ENCODE assay signal across 27 mouse cellular contexts in genomic region chr3:30774677-30775076, GRCm38 (mm10). TPM values are rescaled to one million over a fixed set of nuclear protein-coding genes. Genes with fewer than 3 reads are reported as not detected.
DNase-seq lines count a peak whose midpoint lies in the region; ATAC-seq and TF ChIP-seq lines count a peak whose summit lies in the region.
"Had no signal": no experiment of that assay in that cellular context is flagged by ENCODE, and none has a peak within 500 bp of the region (broad histone marks: within the 10 kb centered on the region; RNA-seq: fewer than 3 reads in every experiment).

No protein-coding gene starts in this region.

- H3K27ac ChIP-seq in left cerebral cortex, adult 2 months = peak overlapping the region; percentile 1; the same call in 1 of the 2 replicates
- H3K27ac ChIP-seq: embryonic facial prominence, embryonic 12.5 days; embryonic facial prominence, embryonic 15.5 days; heart, adult 2 months; heart, embryonic 10.5 days; heart, embryonic 13.5 days; hindbrain, embryonic 14.5 days; hindbrain, postnatal 0 days had no signal

- DNase-seq in frontal cortex, postnatal 25 days (ENCODE audit: low spot score in 2 of 2) = no peak
- DNase-seq in left cerebral cortex, adult 2 months (ENCODE audit: extremely low spot score in 1 of 2, low spot score in 2 of 2) = no peak
- no peak for DNase-seq in left cerebral cortex, adult 11 months (ENCODE audit: low spot score)
- peak; percentile 9 to 26 for DNase-seq in right cerebral cortex, adult 2 months (ENCODE audit: low spot score in 2 of 2)
- no peak for DNase-seq in right cerebral cortex, postnatal 4 days
- DNase-seq: adrenal gland, adult 8-10 months; adrenal gland, postnatal 25 days; cerebellum, adult 18-20 months; cerebellum, adult 9-10 months; cerebellum, postnatal 14 days; forebrain, postnatal 0 days; gastrocnemius, postnatal 36 days; heart, adult 2 months; heart, postnatal 14 days; heart, postnatal 4 days had no signal

- intact Hi-C loops in left cerebral cortex, adult 2 months (cut with DNase I) = loop anchor here (5.0 kb wide), 1 partner anchor 37 kb away; no protein-coding TSS in a partner anchor

- H3K4me3 ChIP-seq in left cerebral cortex, adult 2 months = no peak overlapping the region
- H3K4me3 ChIP-seq: embryonic facial prominence, embryonic 12.5 days; embryonic facial prominence, embryonic 15.5 days; heart, adult 2 months; heart, embryonic 10.5 days; heart, embryonic 13.5 days had no signal

- TF ChIP-seq CTCF in left cerebral cortex, adult 2 months (IDR thresholded peaks at IDR 0.05) = no peak

- peak; percentile 90 for ATAC-seq in frontal cortex, adult (ENCODE audit: low TSS enrichment)
- ATAC-seq: activated CD4-positive, CD25-positive, alpha-beta regulatory T cell, adult 4 months; forebrain, embryonic 14.5 days; forebrain, postnatal 0 days; hindbrain, postnatal 0 days; inflammation-experienced regulatory T-cells, adult 6 months had no signal

RNA-seq across cellular contexts. Expression of gene Sec62, which starts 18.0 kb away (rescaled TPM):
- total RNA-seq in left cerebral cortex, adult 2 months (2021) = 100 to 1,000 TPM; 102 to 110 TPM

RNA-seq across cellular contexts. Expression of gene Samd7, which starts 28.6 kb away (rescaled TPM):
- not detected for total RNA-seq in left cerebral cortex, adult 2 months (2021)
- total RNA-seq: adrenal gland, adult 8-10 months; adrenal gland, postnatal 25 days; gastrocnemius, adult 8-10 months; gastrocnemius, postnatal 36 days; granulocyte monocyte progenitor cell, adult 5-6 weeks; heart, adult 2 months; heart, postnatal 14 days; heart, postnatal 4 days had no signal

Comparison
In these comparisons a context has a peak if more than half of its experiments do, and no peak if none do; other contexts are left out.
1. DNase-seq: peak in right cerebral cortex, adult 2 months (2 of 2); none in frontal cortex, postnatal 25 days (0 of 2), left cerebral cortex, adult 2 months (0 of 2), left cerebral cortex, adult 11 months (single experiment) and right cerebral cortex, postnatal 4 days (single experiment).